Mouse (Mus musculus): ENCODE measurements around the gene Ddx27.

GRCm38 (mm10) chr2:167004099-167004854 is 10.7 kb upstream of the Ddx27 start:
- TF ChIP-seq CTCF (IDR thresholded peaks at IDR 0.05; ENCODE audit: low read depth) = peak; percentile 86
- no peak for TF ChIP-seq EP300 (optimal IDR thresholded peaks at IDR 0.05)

All from stomach, postnatal 0 days (tissue).